Comparison of ENCODE assay signal across 21 mouse cellular contexts in the genomic region with DNA sequence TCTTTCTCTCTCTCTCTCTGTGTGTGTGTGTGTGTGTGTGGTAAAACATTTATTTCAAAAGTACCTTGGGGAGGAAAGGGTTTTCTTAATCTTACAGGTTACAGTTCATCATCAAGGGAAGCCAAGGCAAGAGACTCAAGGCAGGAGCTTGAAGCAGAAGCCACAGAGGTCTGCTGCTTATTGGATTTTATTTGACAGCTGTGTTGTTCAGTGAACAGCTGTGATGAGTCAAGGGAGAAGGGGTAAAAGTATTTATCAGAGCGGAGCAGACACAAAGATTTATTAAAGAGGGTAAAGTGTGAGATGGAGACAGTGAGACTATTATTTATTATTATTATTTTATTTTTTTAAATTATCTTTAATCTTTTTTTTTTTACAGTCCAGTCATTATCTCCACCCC. TPM values are rescaled to one million over a fixed set of nuclear protein-coding genes. Genes with fewer than 3 reads are reported as not detected.
DNase-seq lines count a peak whose midpoint lies in the region; TF ChIP-seq lines count a peak whose summit lies in the region.
"Had no signal": no experiment of that assay in that cellular context is flagged by ENCODE, and none has a peak within 500 bp of the region (broad histone marks: within the 10 kb centered on the region; RNA-seq: fewer than 3 reads in every experiment).

No protein-coding gene starts in this region.

- TF ChIP-seq CTCF in C2C12 (IDR thresholded peaks at IDR 0.05; ENCODE audit: control insufficient read depth, insufficient read depth, insufficient read length): no peak
- no peak for TF ChIP-seq CTCF in heart, adult 2 months (IDR thresholded peaks at IDR 0.05)

- H3K9ac ChIP-seq in heart, adult 2 months (ENCODE audit: low read depth, low read length): no peak overlapping the region

- H3K79me2 ChIP-seq in C2C12 (ENCODE audit: control insufficient read depth, insufficient read depth) (no peaks in the 10 kb centered on the region), myocyte (ENCODE audit: control insufficient read depth, insufficient read depth) (no peaks in the 10 kb centered on the region)
- no peaks in the 10 kb centered on the region for H3K79me2 ChIP-seq in heart, adult 2 months (replicated peaks; ENCODE audit: control insufficient read depth, insufficient read depth, low read length)

- no peak for TF ChIP-seq POLR2A in myocyte (IDR thresholded peaks at IDR 0.05; ENCODE audit: insufficient read length, low read depth)
- TF ChIP-seq POLR2A in heart, adult 2 months (IDR thresholded peaks at IDR 0.05; ENCODE audit: insufficient read depth, low read depth, low read length): no peak

- H3K79me3 ChIP-seq in C2C12 (ENCODE audit: low read depth): no peaks in the 10 kb centered on the region

- no peak overlapping the region for H3ac ChIP-seq in C2C12 (ENCODE audit: control insufficient read depth, insufficient read length, low read depth)
- H3ac ChIP-seq in myocyte (ENCODE audit: control insufficient read depth, insufficient read length): no peak overlapping the region

- H3K4me1 ChIP-seq in heart, adult 2 months (ENCODE audit: control insufficient read depth, insufficient read depth, low read length): no peaks in the 10 kb centered on the region

- no peak overlapping the region for H3K4me3 ChIP-seq in C2C12 (ENCODE audit: insufficient read depth, poor library complexity, severe bottlenecking)
- H3K4me3 ChIP-seq in myocyte: no peak overlapping the region
- H3K4me3 ChIP-seq in heart, adult 2 months: no peak overlapping the region

- H3K36me3 ChIP-seq in C2C12 (ENCODE audit: control insufficient read depth, insufficient read depth): no peaks in the 10 kb centered on the region
- H3K36me3 ChIP-seq in myocyte (ENCODE audit: control insufficient read depth, insufficient read depth): no peaks in the 10 kb centered on the region
- H3K36me3 ChIP-seq in heart, adult 2 months (ENCODE audit: control insufficient read depth, insufficient read depth, low read length): no peaks in the 10 kb centered on the region
- H3K36me3 ChIP-seq: G1E had no signal

- intact Hi-C loops in heart, adult 2 months (cut with DNase I): no loop called here

- H3K4me2 ChIP-seq in myocyte (ENCODE audit: low read depth): no peak overlapping the region

- DNase-seq in frontal cortex, adult 2 months (ENCODE audit: extremely low spot score in 1 of 2, low spot score in 1 of 2): no peak
- DNase-seq in heart, adult 2 months: no peak
- DNase-seq: adrenal gland, adult 2 months; adrenal gland, adult 8-10 months; adrenal gland, postnatal 10 days; adrenal gland, postnatal 14 days; adrenal gland, postnatal 25 days; adrenal gland, postnatal 36 days; B cell, adult 2 months; cerebellum, adult 11 months; cerebellum, adult 11-12 months; cerebellum, adult 18-20 months; cerebellum, adult 2 months had no signal

- H3K27ac ChIP-seq in heart, adult 2 months: no peak overlapping the region

- H3K27me3 ChIP-seq in C2C12 (ENCODE audit: control insufficient read depth, insufficient read depth, insufficient read length) (no peaks in the 10 kb centered on the region), myocyte (ENCODE audit: control insufficient read depth, insufficient read depth, insufficient read length) (no peaks in the 10 kb centered on the region)
- no peaks in the 10 kb centered on the region for H3K27me3 ChIP-seq in heart, adult 2 months (ENCODE audit: control insufficient read depth, insufficient read depth, low read length)
- H3K27me3 ChIP-seq: Patski had no signal

- 72% methylated on average over 1 of the region's 1 CpGs for WGBS in heart, adult 2 months

- no peak for TF ChIP-seq EP300 in heart, adult 2 months (IDR thresholded peaks at IDR 0.05; ENCODE audit: insufficient read depth, low read depth, low read length)

TF ChIP-seq in C2C12, 6 proteins besides CTCF, POLR2A, EP300 and RAD21:
- TF ChIP-seq MYOD1 (IDR thresholded peaks at IDR 0.05; ENCODE audit: control insufficient read depth, insufficient read length, low read depth) (peak; percentile 37), CEBPB (IDR thresholded peaks at IDR 0.05; ENCODE audit: low read depth) (no peak)

TF ChIP-seq in myocyte, 11 proteins besides CTCF, POLR2A, EP300 and RAD21:
- TF ChIP-seq E2F4 (IDR thresholded peaks at IDR 0.05; ENCODE audit: insufficient read depth) (no peak), MYOD1 (IDR thresholded peaks at IDR 0.05; ENCODE audit: control insufficient read depth in 1 of 3, insufficient read length in 2 of 3, low read depth in 2 of 3) (peak; percentile 61 to 76 (median 67)), TCF12 (IDR thresholded peaks at IDR 0.05; ENCODE audit: insufficient read depth, poor library complexity, severe bottlenecking) (peak; percentile 24)

RNA-seq across cellular contexts. Expression of a gene that starts 5.8 kb away (rescaled TPM):
- polyA plus RNA-seq in C2C12 (2012; fragmentation: generic; extraction: Trizol) (under 0.01 TPM), myocyte (2012; fragmentation: generic; extraction: Trizol) (0.05 TPM)
- polyA plus RNA-seq in frontal cortex, adult 2 months (2012; rRNA removed): 0.46 and 0.56 TPM in 2 replicates
- under 1 TPM; 0.03 to 0.05 TPM for total RNA-seq in heart, adult 2 months (2021)
- 0.04 and 0.09 TPM in 2 replicates for polyA plus RNA-seq in heart, adult 2 months (2012; rRNA removed)
- total RNA-seq: CH12.LX, MEL had no signal
- polyA plus RNA-seq: G1E had no signal

RNA-seq across cellular contexts. Expression of a gene that starts 27.3 kb away (rescaled TPM):
- polyA plus RNA-seq in C2C12 (2012; fragmentation: generic; extraction: Trizol) (0.01 TPM), myocyte (2012; fragmentation: generic; extraction: Trizol) (0.17 TPM)
- polyA plus RNA-seq in frontal cortex, adult 2 months (2012; rRNA removed): 0.36 TPM in 2 replicates
- total RNA-seq in heart, adult 2 months (2021): under 1 TPM; 0.08 to 0.11 TPM
- 0.21 and 0.29 TPM in 2 replicates for polyA plus RNA-seq in heart, adult 2 months (2012; rRNA removed)
- total RNA-seq: adrenal gland, postnatal 14 days; G1E; MEL had no signal
- polyA plus RNA-seq: activated CD4-positive, CD25-positive, alpha-beta regulatory T cell, adult 4 months; CD4-positive, CD25-positive, alpha-beta regulatory T cell, adult 4 months; G1E; Patski had no signal
